Mouse (Mus musculus) MEL (cell line): Measurements from ENCODE around the gene Tmem50b. TPM values are rescaled to one million over a fixed set of nuclear protein-coding genes. Genes with fewer than 3 reads are reported as not detected.
A peak's percentile ranks its signal among the peaks of the same experiment; 100 is the strongest.

Experiments
- DNase-seq: peaks from one replicate; pipeline ENCODE4 v3.0.0; 2011; ENCODE audit warnings: low read depth, low spot score
- H3K27ac ChIP-seq: 2 replicates; pipeline ENCODE4 v1.5.1; 2012; ENCODE audit warnings: low read depth, mild to moderate bottlenecking, control low read depth, low read length, moderate library complexity; ENCODE audit not compliant: control insufficient read depth
- H3K27me3 ChIP-seq, 2 experiments: fragments of 150-350 bp in 1 of 2; sonication (generic) in 1 of 2; 2 replicates each; pipeline ENCODE4 v1.6.1; 2012; ENCODE audit warnings: low read length in 2 of 2, mild to moderate bottlenecking in 2 of 2, improper control_type of control experiment in 1 of 2, moderate library complexity in 1 of 2; ENCODE audit not compliant: insufficient read depth in 2 of 2, control insufficient read depth in 1 of 2
- H3K36me3 ChIP-seq, 2 experiments: 2 replicates each; pipeline ENCODE4 v1.6.1; 2012 to 2014; ENCODE audit warnings: low read length in 2 of 2, improper control_type of control experiment in 1 of 2, inconsistent platforms in 1 of 2, mild to moderate bottlenecking in 1 of 2; ENCODE audit not compliant: insufficient read depth in 2 of 2, control insufficient read depth in 1 of 2
- H3K4me1 ChIP-seq, 2 experiments: fragments of 150-350 bp in 1 of 2; sonication (generic) in 1 of 2; 2 replicates each; pipeline ENCODE4 v1.6.1; 2012; ENCODE audit warnings: low read length in 2 of 2, improper control_type of control experiment in 1 of 2, mild to moderate bottlenecking in 1 of 2; ENCODE audit not compliant: insufficient read depth in 2 of 2, control insufficient read depth in 1 of 2
- H3K4me3 ChIP-seq, 2 experiments: fragments of 150-350 bp in 1 of 2; sonication (generic) in 1 of 2; 2 replicates each; pipeline ENCODE4 v1.5.1; 2012; ENCODE audit warnings: low read depth in 2 of 2, low read length in 2 of 2, mild to moderate bottlenecking in 2 of 2, moderate library complexity in 2 of 2, control low read depth in 1 of 2, improper control_type of control experiment in 1 of 2; ENCODE audit not compliant: control insufficient read depth in 1 of 2, insufficient read depth in 1 of 2
- H3K79me2 ChIP-seq: 2 replicates; pipeline ENCODE4 v1.6.1; 2012; ENCODE audit warnings: mild to moderate bottlenecking, low read length, moderate library complexity; ENCODE audit not compliant: control insufficient read depth, poor library complexity, insufficient read depth
- H3K9ac ChIP-seq: 2 replicates; pipeline ENCODE4 v1.6.1; 2012; ENCODE audit warnings: low read depth, mild to moderate bottlenecking, control low read depth, low read length, moderate library complexity; ENCODE audit not compliant: control insufficient read depth, poor library complexity, severe bottlenecking
- H3K9me3 ChIP-seq: fragments of 150-350 bp; sonication (generic); replicated peaks from 2 replicates; pipeline ENCODE4 v1.6.1; 2012; ENCODE audit warnings: mild to moderate bottlenecking, low read length, improper control_type of control experiment, moderate library complexity; ENCODE audit not compliant: insufficient read depth
- BHLHE40 ChIP-seq: IDR thresholded peaks from 2 replicates; pipeline ENCODE4 v1.6.1; 2012; ENCODE audit warnings: low read depth, mild to moderate bottlenecking, inconsistent platforms, low read length, improper control_type of control experiment, borderline replicate concordance
- CHD1 ChIP-seq: IDR thresholded peaks from 2 replicates; pipeline ENCODE4 v1.6.1; 2012; ENCODE audit warnings: low read depth, mild to moderate bottlenecking, inconsistent platforms, low read length, improper control_type of control experiment
- CHD2 ChIP-seq: IDR thresholded peaks from 2 replicates; pipeline ENCODE4 v1.6.1; 2011; ENCODE audit warnings: low read length, improper control_type of control experiment
- CTCF ChIP-seq, 3 experiments: IDR thresholded peaks in 2 of 3; conservative IDR thresholded peaks in 1 of 3; 2 replicates each; pipeline ENCODE4 v1.5.1; 2011 to 2012; ENCODE audit warnings: low read length in 3 of 3, low read depth in 2 of 3, mild to moderate bottlenecking in 2 of 3, improper control_type of control experiment in 1 of 3, inconsistent platforms in 1 of 3, mixed read lengths in 1 of 3, moderate library complexity in 1 of 3; ENCODE audit not compliant: control insufficient read depth in 1 of 3, insufficient read depth in 1 of 3, poor library complexity in 1 of 3, severe bottlenecking in 1 of 3
- ELF1 ChIP-seq: IDR thresholded peaks from 2 replicates; pipeline ENCODE4 v1.6.1; 2014; ENCODE audit warnings: low read depth, mild to moderate bottlenecking, inconsistent platforms, low read length, improper control_type of control experiment, moderate library complexity
- ETS1 ChIP-seq: IDR thresholded peaks from 2 replicates; pipeline ENCODE4 v1.6.1; 2012; ENCODE audit warnings: low read depth, mild to moderate bottlenecking, inconsistent platforms, low read length, improper control_type of control experiment, moderate library complexity
- GABPA ChIP-seq: IDR thresholded peaks from 2 replicates; pipeline ENCODE4 v1.6.1; 2012; ENCODE audit warnings: low read depth, mild to moderate bottlenecking, inconsistent platforms, low read length, improper control_type of control experiment, moderate library complexity
- GATA1 ChIP-seq: IDR thresholded peaks from 2 replicates; pipeline ENCODE4 v1.6.1; 2011; ENCODE audit warnings: low read depth, low read length, improper control_type of control experiment
- JUND ChIP-seq: IDR thresholded peaks from 2 replicates; pipeline ENCODE4 v1.6.1; 2011; ENCODE audit warnings: low read depth, mild to moderate bottlenecking, improper control_type of control experiment, low read length
- KAT2A ChIP-seq: conservative IDR thresholded peaks from 2 replicates; pipeline ENCODE4 v1.6.1; 2012; ENCODE audit warnings: low read depth, low read length, improper control_type of control experiment, inconsistent platforms
- MAZ ChIP-seq: IDR thresholded peaks from 2 replicates; pipeline ENCODE4 v1.6.1; 2012; ENCODE audit warnings: low read depth, mild to moderate bottlenecking, inconsistent platforms, low read length, improper control_type of control experiment
- MEF2A ChIP-seq: IDR thresholded peaks from 2 replicates; pipeline ENCODE4 v1.6.1; 2014; ENCODE audit warnings: low read depth, mild to moderate bottlenecking, inconsistent platforms, low read length, improper control_type of control experiment; ENCODE audit not compliant: poor library complexity, insufficient replicate concordance, severe bottlenecking; ENCODE audit errors: extremely low read depth
- MYB ChIP-seq: IDR thresholded peaks from 2 replicates; pipeline ENCODE4 v1.6.1; 2011; ENCODE audit warnings: mild to moderate bottlenecking, low read depth, low read length, improper control_type of control experiment
- MYC ChIP-seq: IDR thresholded peaks from 2 replicates; pipeline ENCODE4 v1.6.1; 2011; ENCODE audit warnings: low read depth, mild to moderate bottlenecking, low read length, improper control_type of control experiment, moderate library complexity
- NELFE ChIP-seq: IDR thresholded peaks from 2 replicates; pipeline ENCODE4 v1.6.1; 2011; ENCODE audit warnings: low read depth, low read length, improper control_type of control experiment
- NRF1 ChIP-seq: IDR thresholded peaks from 2 replicates; pipeline ENCODE4 v1.6.1; 2014; ENCODE audit warnings: low read depth, mild to moderate bottlenecking, inconsistent platforms, low read length, improper control_type of control experiment, moderate library complexity; ENCODE audit not compliant: poor library complexity, insufficient read depth, severe bottlenecking
- POLR2A ChIP-seq, 2 experiments: IDR thresholded peaks; 2 replicates each; pipeline ENCODE4 v1.6.1; 2011 to 2012; ENCODE audit warnings: low read length in 2 of 2, mild to moderate bottlenecking in 2 of 2, control low read depth in 1 of 2, improper control_type of control experiment in 1 of 2, low read depth in 1 of 2, moderate library complexity in 1 of 2; ENCODE audit not compliant: control insufficient read depth in 1 of 2, insufficient read depth in 1 of 2, poor library complexity in 1 of 2
- POLR2AphosphoS2 ChIP-seq: IDR thresholded peaks from 2 replicates; pipeline ENCODE4 v1.6.1; 2011; ENCODE audit warnings: low read length, improper control_type of control experiment
- POLR2AphosphoS5 ChIP-seq: IDR thresholded peaks from 2 replicates; pipeline ENCODE4 v1.6.1; 2012; ENCODE audit warnings: low read depth, borderline replicate concordance, mild to moderate bottlenecking, inconsistent platforms, low read length, moderate library complexity, mixed read lengths
- RAD21 ChIP-seq: IDR thresholded peaks from 2 replicates; pipeline ENCODE4 v1.6.1; 2011; ENCODE audit warnings: mild to moderate bottlenecking, low read depth, low read length, improper control_type of control experiment
- SIN3A ChIP-seq: IDR thresholded peaks from 2 replicates; pipeline ENCODE4 v1.6.1; 2012; ENCODE audit warnings: low read length, improper control_type of control experiment, inconsistent platforms
- TAL1 ChIP-seq: IDR thresholded peaks from 2 replicates; pipeline ENCODE4 v1.6.1; 2012; ENCODE audit warnings: mild to moderate bottlenecking, inconsistent platforms, low read length, moderate library complexity, mixed read lengths
- TCF12 ChIP-seq: IDR thresholded peaks from 2 replicates; pipeline ENCODE4 v1.6.1; 2014; ENCODE audit warnings: low read depth, mild to moderate bottlenecking, inconsistent platforms, low read length, improper control_type of control experiment, moderate library complexity
- UBTF ChIP-seq: IDR thresholded peaks from 2 replicates; pipeline ENCODE4 v1.6.1; 2012; ENCODE audit warnings: low read depth, mild to moderate bottlenecking, inconsistent platforms, low read length, improper control_type of control experiment, moderate library complexity, borderline replicate concordance; ENCODE audit not compliant: insufficient read depth
- USF1 ChIP-seq: IDR thresholded peaks from 2 replicates; pipeline ENCODE4 v1.6.1; 2014; ENCODE audit warnings: low read depth, mild to moderate bottlenecking, inconsistent platforms, low read length, improper control_type of control experiment, moderate library complexity
- USF2 ChIP-seq, 2 experiments: IDR thresholded peaks; 2 replicates each; pipeline ENCODE4 v1.6.1; 2011 to 2012; ENCODE audit warnings: improper control_type of control experiment in 2 of 2, low read length in 2 of 2, borderline replicate concordance in 1 of 2, inconsistent platforms in 1 of 2, low read depth in 1 of 2, mild to moderate bottlenecking in 1 of 2; ENCODE audit not compliant: insufficient read depth in 1 of 2
- ZC3H11A ChIP-seq: IDR thresholded peaks from 2 replicates; pipeline ENCODE4 v1.6.1; 2012; ENCODE audit warnings: low read depth, mild to moderate bottlenecking, inconsistent platforms, low read length, improper control_type of control experiment
- ZKSCAN1 ChIP-seq: IDR thresholded peaks from 2 replicates; pipeline ENCODE4 v1.6.1; 2012; ENCODE audit warnings: low read depth, mild to moderate bottlenecking, inconsistent platforms, low read length, improper control_type of control experiment, moderate library complexity
- ZMIZ1 ChIP-seq: IDR thresholded peaks from 2 replicates; pipeline ENCODE4 v1.6.1; 2012; ENCODE audit warnings: low read depth, mild to moderate bottlenecking, inconsistent platforms, low read length, improper control_type of control experiment, moderate library complexity
- ZNF384 ChIP-seq: IDR thresholded peaks from 2 replicates; pipeline ENCODE4 v1.6.1; 2012; ENCODE audit warnings: low read depth, mild to moderate bottlenecking, inconsistent platforms, low read length, improper control_type of control experiment
- polyA plus RNA-seq, 2 experiments: library from polyadenylated mRNA; stranded (reverse) in 1 of 2; unstranded in 1 of 2; fragments of >175 nt in 1 of 2; fragments of >200 nt in 1 of 2; gene quantifications; 2 replicates each; pipeline versions ENCODE4 v1.2.1 to v1.2.4; 2012; ENCODE audit warnings: low replicate concordance in 2 of 2, low read depth in 1 of 2; ENCODE audit not compliant: insufficient read length in 2 of 2, insufficient read depth in 1 of 2, missing spikeins in 1 of 2
- total RNA-seq: library from RNA; depleted of rRNA; stranded (reverse); fragments of 300-350 nt; gene quantifications from 2 replicates; pipeline ENCODE4 v1.2.3, GENCODE M21; 2012

Gene Tmem50b
- total and polyA plus RNA-seq, 3 experiments = 2.9 to 9.5 TPM; not detected in 1

GRCm38 (mm10) chr16:91561541-91562457 lies 35.8 kb downstream of the Tmem50b start:
- no peak for TF ChIP-seq NELFE
- TF ChIP-seq JUND = no peak
- no peak for TF ChIP-seq GABPA
- TF ChIP-seq BHLHE40 = no peak
- no peak for TF ChIP-seq ZC3H11A
- no peak for TF ChIP-seq USF1
- no peak for TF ChIP-seq UBTF
- TF ChIP-seq TCF12 = no peak
- TF ChIP-seq ELF1 = no peak
- no peak for TF ChIP-seq POLR2AphosphoS2
- TF ChIP-seq USF2 (IDR thresholded peaks at IDR 0.05; ENCODE audit: borderline replicate concordance in 1 of 2, insufficient read depth in 1 of 2, low read depth in 1 of 2, low read length in 2 of 2) = no peak
- no peak for TF ChIP-seq ZMIZ1
- Histone ChIP-seq H3K27ac (no peak overlapping the region), H3K79me2 (no peaks in the 10 kb centered on the region), H3K36me3 (peaks cover 2% of the 10 kb centered on the region in 2 experiments; a peak in 1 of 4 replicates), H3K4me1 (0 out of 4 replicates have a peak, but pooled peaks cover 0 to 4% of the 10 kb centered on the region in 2 experiments), H3K27me3 (no peaks in the 10 kb centered on the region), H3K9me3 (no peaks in the 10 kb centered on the region), H3K9ac (no peak overlapping the region), H3K4me3 (no peak overlapping the region)
- DNase-seq = no peak

- Histone ChIP-seq H3K79me2 (no peaks in the 10 kb centered on the region), H3K9ac (no peak overlapping the region), H3K9me3 (no peaks in the 10 kb centered on the region), H3K4me1 (0 out of 4 replicates have a peak, but pooled peaks cover 0 to 4% of the 10 kb centered on the region in 2 experiments), H3K27me3 (no peaks in the 10 kb centered on the region), H3K4me3 (no peak overlapping the region), H3K27ac (no peak overlapping the region), H3K36me3 (peaks cover 2% of the 10 kb centered on the region in 2 experiments; a peak in 1 of 4 replicates)
- no peak for DNase-seq
- TF ChIP-seq GATA1 = no peak
- no peak for TF ChIP-seq ZKSCAN1
- TF ChIP-seq ZMIZ1 = no peak
- TF ChIP-seq POLR2AphosphoS5 = no peak
- TF ChIP-seq KAT2A = no peak
- peak in 2 of 3 experiments; percentile 37 to 58; a peak in 4 of 6 replicates for TF ChIP-seq CTCF (IDR thresholded peaks at IDR 0.05 in 2 of 3, conservative IDR thresholded peaks at IDR 0.05 in 1 of 3; ENCODE audit: control insufficient read depth in 1 of 3, insufficient read depth in 1 of 3, low read depth in 2 of 3, low read length in 3 of 3, poor library complexity in 1 of 3, severe bottlenecking in 1 of 3)
- TF ChIP-seq MAZ = no peak
- no peak for TF ChIP-seq UBTF
- no peak for TF ChIP-seq CHD1
- no peak for TF ChIP-seq TAL1
- TF ChIP-seq MYB = no peak
- TF ChIP-seq NRF1 = no peak
- no peak for TF ChIP-seq POLR2A (IDR thresholded peaks at IDR 0.05; ENCODE audit: control insufficient read depth in 1 of 2, insufficient read depth in 1 of 2, low read depth in 1 of 2, low read length in 2 of 2, poor library complexity in 1 of 2)
- TF ChIP-seq ETS1 = no peak
- peak; percentile 32 for TF ChIP-seq RAD21
- no peak for TF ChIP-seq SIN3A
- TF ChIP-seq ZNF384 = no peak
- TF ChIP-seq MEF2A = no peak
- no peak for TF ChIP-seq POLR2AphosphoS2
- TF ChIP-seq CHD2 = no peak
- TF ChIP-seq ZC3H11A = peak; percentile 47
- no peak for TF ChIP-seq MYC
Observed at GRCm38 (mm10) chr16:91561099-91561498, 36.5 kb downstream of the Tmem50b start.
